Mouse (Mus musculus) MEL (cell line): ENCODE data around the gene Colgalt2.

Source experiments
- BHLHE40 ChIP-seq: IDR thresholded peaks from 2 replicates; pipeline ENCODE4 v1.6.1; 2012; ENCODE audit warnings: low read depth, mild to moderate bottlenecking, inconsistent platforms, low read length, improper control_type of control experiment, borderline replicate concordance
- POLR2A ChIP-seq, 2 experiments: IDR thresholded peaks; 2 replicates each; pipeline ENCODE4 v1.6.1; 2011 to 2012; ENCODE audit warnings: low read length in 2 of 2, mild to moderate bottlenecking in 2 of 2, control low read depth in 1 of 2, improper control_type of control experiment in 1 of 2, low read depth in 1 of 2, moderate library complexity in 1 of 2; ENCODE audit not compliant: control insufficient read depth in 1 of 2, insufficient read depth in 1 of 2, poor library complexity in 1 of 2
- SIN3A ChIP-seq: IDR thresholded peaks from 2 replicates; pipeline ENCODE4 v1.6.1; 2012; ENCODE audit warnings: low read length, improper control_type of control experiment, inconsistent platforms

DNA sequence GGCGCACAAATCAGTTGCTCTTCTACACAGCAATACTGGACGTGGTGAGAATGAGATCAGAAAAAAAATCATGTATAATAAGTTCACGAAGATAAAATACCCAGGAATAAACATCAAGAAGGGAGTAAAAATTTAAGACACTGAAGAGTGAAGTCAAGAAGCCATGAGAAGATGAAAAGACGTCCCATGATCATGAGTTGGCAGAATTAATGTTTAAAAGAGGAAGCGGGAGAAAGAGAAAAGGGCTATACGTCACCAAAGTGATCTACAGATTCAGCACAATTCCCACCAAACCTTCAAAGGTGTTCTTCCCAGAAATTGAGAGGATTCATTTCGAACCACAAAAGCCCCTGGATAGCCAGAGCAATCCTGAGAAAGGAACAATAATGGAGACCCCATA is 30.2 kb downstream of the Colgalt2 start:
- no peak for TF ChIP-seq BHLHE40
- no peak for TF ChIP-seq SIN3A
- TF ChIP-seq POLR2A (IDR thresholded peaks at IDR 0.05; ENCODE audit: control insufficient read depth in 1 of 2, insufficient read depth in 1 of 2, low read depth in 1 of 2, low read length in 2 of 2, poor library complexity in 1 of 2) = no peak
